Mouse (Mus musculus) erythroblast, embryonic 14.5 days (primary cell): ENCODE data around the gene Mnx1. TPM values are rescaled to one million over a fixed set of nuclear protein-coding genes. Genes with fewer than 3 reads are reported as not detected.
"Not testable (repeated sequence)": the region's sequence is repeated elsewhere in the genome, so short reads cannot be mapped to it uniquely, and the experiment has no call there.

Experiments
- H3K27me3 ChIP-seq: 2 replicates; pipeline ENCODE4 v1.6.1; 2012; ENCODE audit warnings: inconsistent platforms; ENCODE audit not compliant: control insufficient read depth
- H3K36me3 ChIP-seq: 2 replicates; pipeline ENCODE4 v1.6.1; 2012; ENCODE audit warnings: mild to moderate bottlenecking, inconsistent platforms; ENCODE audit not compliant: control insufficient read depth
- H3K4me1 ChIP-seq: 2 replicates; pipeline ENCODE4 v1.6.1; 2012; ENCODE audit warnings: inconsistent platforms; ENCODE audit not compliant: control insufficient read depth
- H3K4me3 ChIP-seq: replicated peaks from 2 replicates; pipeline ENCODE3; 2012; ENCODE audit warnings: moderate library complexity, mild to moderate bottlenecking, inconsistent platforms
- H3K9me3 ChIP-seq: 2 replicates; pipeline ENCODE4 v1.6.1; 2012; ENCODE audit warnings: low read length, inconsistent platforms, mixed read lengths; ENCODE audit not compliant: control insufficient read depth
- GATA1 ChIP-seq: IDR thresholded peaks from 2 replicates; pipeline ENCODE4 v1.6.1; 2012; ENCODE audit warnings: low read length, inconsistent platforms, mixed read lengths
- TAL1 ChIP-seq: IDR thresholded peaks from 3 replicates; pipeline ENCODE4 v1.6.1; 2012; ENCODE audit warnings: low read length, inconsistent platforms, mixed read lengths
- polyA plus RNA-seq: library from polyadenylated mRNA; stranded (reverse); fragments of >175 nt; gene quantifications from 2 replicates; pipeline ENCODE4 v1.2.3, GENCODE M21; 2012

Mnx1 gene
- polyA plus RNA-seq, 1 experiment: not detected

GRCm38 (mm10) chr5:29445275-29445674 is 33.0 kb downstream of the Mnx1 start:
- Histone ChIP-seq H3K4me1 (no peaks in the 10 kb centered on the region), H3K36me3 (peaks cover 92% of the 10 kb centered on the region), H3K9me3 (no peaks in the 10 kb centered on the region), H3K27me3 (no peaks in the 10 kb centered on the region), H3K4me3 (no peak overlapping the region)
- TF ChIP-seq GATA1: no peak

GRCm38 (mm10) chr5:29436728-29437127 is 41.5 kb downstream of the Mnx1 start:
- Histone ChIP-seq H3K4me3 (peak overlapping the region; percentile 95), H3K4me1 (peaks cover 36% of the 10 kb centered on the region), H3K27me3 (peaks cover 15% of the 10 kb centered on the region), H3K36me3 (peaks cover 66% of the 10 kb centered on the region)
- H3K9me3 ChIP-seq: not testable (repeated sequence)

- H3K36me3 ChIP-seq: peaks cover 54% of the 10 kb centered on the region
- H3K27me3 ChIP-seq: peaks cover 26% of the 10 kb centered on the region
- H3K4me3 ChIP-seq: peak overlapping the region; percentile 95
- no peak for TF ChIP-seq GATA1
- no peak for TF ChIP-seq TAL1
- no peaks in the 10 kb centered on the region for H3K9me3 ChIP-seq
- H3K4me1 ChIP-seq: peaks cover 36% of the 10 kb centered on the region
These were observed 42.8 kb downstream of the Mnx1 start for GRCm38 (mm10) chr5:29435491-29435890.

- no peak for TF ChIP-seq TAL1
- H3K4me3 ChIP-seq: peak overlapping the region; percentile 95
- peaks cover 36% of the 10 kb centered on the region for H3K4me1 ChIP-seq
- H3K27me3 ChIP-seq: peaks cover 30% of the 10 kb centered on the region
- H3K9me3 ChIP-seq: no peaks in the 10 kb centered on the region
- H3K36me3 ChIP-seq: peaks cover 48% of the 10 kb centered on the region
These were observed 43.4 kb downstream of the Mnx1 start for GRCm38 (mm10) chr5:29434872-29435358.

GRCm38 (mm10) chr5:29434228-29434871 is 43.9 kb downstream of the Mnx1 start, which contains the start of gene Nom1:
Gene Nom1, plus strand, starts transcription at chr5:29434664.
- Histone ChIP-seq H3K4me1 (peaks cover 36% of the 10 kb centered on the region), H3K27me3 (peaks cover 34% of the 10 kb centered on the region), H3K9me3 (no peaks in the 10 kb centered on the region), H3K36me3 (peaks cover 42% of the 10 kb centered on the region), H3K4me3 (peak within 1 kb of the TSS; percentile 95)
- TF ChIP-seq GATA1 (no peak), TAL1 (no peak)

GRCm38 (mm10) chr5:29423330-29423729 is 54.9 kb downstream of the Mnx1 start:
- H3K9me3 ChIP-seq, H3K4me3 ChIP-seq, H3K4me1 ChIP-seq, H3K36me3 ChIP-seq: not testable (repeated sequence)
- peaks cover 33% of the 10 kb centered on the region for H3K27me3 ChIP-seq

Other genes starting within 250 kb of the Mnx1 start
- gene Lmbr1, start 100.1 kb downstream of the Mnx1 start, polyA plus RNA-seq: 0.04 and 0.17 TPM in 2 replicates
- gene Nom1, start 43.8 kb downstream of the Mnx1 start, polyA plus RNA-seq: 0.27 and 0.35 TPM in 2 replicates
- gene Ube3c, start 90.8 kb upstream of the Mnx1 start, polyA plus RNA-seq: 0.22 and 0.25 TPM in 2 replicates